Mouse (Mus musculus) frontal cortex, postnatal 14 days (tissue): ENCODE data around the gene Gramd1b.

ENCODE experiments used
- DNase-seq, 2 experiments: peaks; one replicate each; pipeline ENCODE4 v3.0.0; 2022; ENCODE audit warnings: low spot score in 2 of 2

Gramd1b gene

DNA sequence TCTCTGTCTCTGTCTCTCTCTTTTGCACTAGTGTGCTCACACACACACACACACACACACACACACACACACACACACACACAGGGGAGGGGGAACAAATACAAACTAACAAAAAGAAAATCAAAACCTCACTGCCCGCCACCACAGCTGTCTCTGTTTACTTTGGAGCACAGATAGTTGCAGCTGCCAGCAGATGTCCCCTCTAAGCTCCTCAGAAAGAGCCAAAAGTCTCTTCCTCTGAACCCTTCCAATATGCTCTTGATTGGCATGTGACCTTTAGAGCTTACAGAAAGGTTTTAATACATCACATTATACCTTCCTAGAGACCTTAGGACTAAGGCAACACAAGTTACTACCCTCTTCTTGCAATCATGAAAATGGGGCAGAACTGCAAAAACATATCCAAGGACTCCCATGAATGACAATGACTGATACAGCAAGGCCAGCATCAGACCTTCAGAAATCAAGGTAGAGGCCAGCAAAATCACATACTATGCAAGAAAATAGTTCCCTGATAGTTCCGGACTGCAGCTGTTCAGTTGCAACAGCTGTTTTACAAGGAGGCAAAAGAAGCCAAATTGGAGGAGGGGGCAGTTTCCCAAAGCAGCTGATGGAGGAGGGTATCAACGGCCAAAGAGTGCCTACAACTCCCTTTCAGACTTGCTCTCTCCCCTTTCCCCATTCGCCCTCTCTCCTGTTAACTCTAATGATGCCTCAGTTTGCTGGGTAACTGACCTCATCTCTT lies 72.5 kb downstream of the Gramd1b start:
- no peak for DNase-seq

DNA sequence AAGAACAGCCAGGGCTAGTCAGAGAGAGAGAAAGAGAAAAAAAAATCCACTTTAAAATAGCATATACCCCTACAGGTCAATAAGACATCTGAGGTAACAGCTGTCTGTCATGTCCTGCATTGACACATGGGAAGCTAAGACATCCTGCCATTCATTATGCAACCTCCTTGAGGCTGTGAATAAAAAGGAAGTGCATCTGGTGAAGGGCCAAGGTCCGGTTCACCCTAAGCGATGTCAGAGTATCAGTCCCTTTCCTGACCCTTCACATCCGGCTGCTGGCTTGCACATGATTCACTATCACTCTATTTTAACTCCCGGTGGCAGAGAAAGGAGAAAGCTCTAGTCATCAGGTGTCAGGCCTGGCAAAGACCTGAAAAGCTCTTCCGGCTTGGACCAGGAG lies 73.7 kb downstream of the Gramd1b start:
- DNase-seq, result no peak

GRCm38 (mm10) chr9:40456191-40456590 lies 75.0 kb downstream of the Gramd1b start:
- DNase-seq, result no peak

GRCm38 (mm10) chr9:40455336-40456185 lies 75.6 kb downstream of the Gramd1b start:
- peak; percentile 24 to 33 for DNase-seq

GRCm38 (mm10) chr9:40455020-40455335 lies 76.2 kb downstream of the Gramd1b start:
- no peak for DNase-seq

DNA sequence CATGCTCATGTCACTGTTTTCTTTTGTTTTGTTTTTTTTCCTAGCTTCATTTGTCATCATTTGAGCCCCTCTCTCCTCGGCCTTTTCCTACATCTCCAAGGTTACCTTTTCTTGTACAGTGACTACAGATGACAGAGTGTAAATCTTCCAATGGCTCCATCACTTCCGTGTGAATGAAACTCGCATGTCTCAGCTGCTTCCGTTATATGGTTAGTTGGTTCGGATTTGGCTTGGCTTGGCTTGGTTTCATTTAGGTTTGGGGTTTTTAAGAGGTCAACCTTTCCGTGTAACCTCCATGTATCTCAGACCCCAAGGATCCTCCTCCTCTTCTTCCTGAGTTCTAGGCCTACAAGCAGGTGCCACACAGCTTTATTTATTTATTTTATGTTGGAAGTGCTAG lies 77.3 kb downstream of the Gramd1b start:
- no peak for DNase-seq

DNA sequence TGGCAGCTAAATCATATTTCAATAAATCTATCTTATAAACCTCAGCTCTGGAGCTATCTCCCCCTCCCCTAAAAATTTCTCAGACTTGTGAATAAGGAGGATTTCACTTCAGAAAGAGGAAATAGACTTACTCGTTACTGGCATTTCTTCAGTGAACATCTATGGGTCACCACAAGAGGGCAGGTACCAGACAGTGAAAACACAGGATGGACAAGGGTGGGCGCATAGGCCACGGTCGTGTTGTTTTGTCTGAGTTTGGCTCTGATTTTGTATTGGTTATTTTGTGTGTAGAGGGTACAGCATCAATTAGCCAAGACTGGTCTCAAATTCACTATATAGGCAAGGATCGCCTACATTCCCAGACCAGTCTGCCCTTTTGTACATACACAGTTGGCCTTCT lies 79.0 kb downstream of the Gramd1b start:
- DNase-seq, result no peak

GRCm38 (mm10) chr9:40450776-40451175 lies 80.4 kb downstream of the Gramd1b start:
- no peak for DNase-seq

DNA sequence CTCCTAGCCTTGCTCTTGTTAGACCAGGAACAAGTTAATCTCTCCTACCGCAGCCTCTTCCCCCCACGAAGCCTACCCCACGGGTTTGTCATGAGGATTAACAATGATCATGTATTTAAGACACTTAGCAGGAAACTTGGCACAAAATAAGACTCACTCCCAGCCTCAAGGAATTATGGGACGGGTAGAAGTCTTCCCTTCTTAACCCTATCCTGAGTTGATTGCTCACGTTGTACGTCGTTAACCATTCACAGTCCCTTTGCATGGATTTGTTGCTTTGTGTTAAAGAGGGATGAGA lies 80.8 kb downstream of the Gramd1b start:
- no peak for DNase-seq

DNA sequence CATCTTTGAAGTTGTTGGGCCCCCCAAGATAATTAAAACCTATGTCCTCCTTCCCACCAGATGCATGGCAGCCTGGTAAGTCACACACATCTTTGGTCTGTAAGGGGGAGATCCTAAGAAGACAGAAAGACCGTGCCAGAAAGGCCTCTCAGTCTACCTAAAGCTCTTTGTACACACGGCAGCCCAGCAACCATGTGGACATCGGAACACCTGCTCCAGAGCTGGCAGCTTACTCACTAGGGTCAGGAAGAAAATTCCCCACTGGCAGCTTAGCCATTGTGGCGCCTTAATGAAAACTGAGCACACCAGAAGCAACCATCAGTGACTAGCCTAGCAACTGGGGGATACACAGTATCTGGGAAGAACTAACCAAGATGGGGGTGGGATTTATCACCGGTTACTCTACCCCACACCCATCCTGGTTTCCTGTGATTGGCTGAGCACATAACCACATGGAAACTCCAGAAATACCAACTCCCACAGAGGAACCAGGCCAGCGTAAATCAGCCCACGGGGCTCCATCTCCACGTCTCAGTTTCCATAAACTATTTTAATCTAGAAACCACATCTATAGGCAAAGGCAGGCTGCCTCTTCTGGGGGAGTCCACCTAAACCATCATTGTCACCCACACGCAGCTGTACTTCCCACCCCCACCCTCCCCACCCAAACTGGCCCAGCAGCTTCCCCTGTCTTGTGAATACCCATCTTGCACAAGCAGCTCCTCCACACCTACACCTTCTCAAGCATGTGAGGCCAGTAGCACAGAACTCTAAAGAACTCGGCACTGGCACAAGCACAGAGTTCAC lies 81.4 kb downstream of the Gramd1b start:
- DNase-seq, result peak in 1 of 2 experiments; percentile 28

GRCm38 (mm10) chr9:40448646-40449243 lies 82.4 kb downstream of the Gramd1b start:
- no peak for DNase-seq

- DNase-seq, result no peak
Observed at GRCm38 (mm10) chr9:40447265-40447664, 83.9 kb downstream of the Gramd1b start.

DNA sequence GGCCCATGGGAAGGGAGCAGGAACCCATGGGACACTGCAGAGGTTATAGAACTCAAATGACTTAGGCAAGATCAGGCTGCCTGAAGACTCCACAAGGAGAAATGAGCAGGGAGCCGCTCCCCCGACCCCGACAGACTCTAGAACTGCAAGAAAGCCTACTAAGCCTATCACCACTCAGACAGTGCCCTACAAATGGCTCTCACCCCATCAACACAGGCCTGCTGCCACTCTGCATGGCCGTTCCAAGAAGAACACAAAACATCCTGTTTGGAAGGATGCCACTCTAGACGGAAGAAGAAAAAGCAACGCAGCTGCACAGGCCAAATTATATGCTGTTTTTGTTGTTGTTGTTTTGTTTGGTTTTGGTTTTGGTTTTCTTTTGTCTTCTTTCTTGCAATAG lies 86.2 kb downstream of the Gramd1b start:
- DNase-seq, result no peak

DNA sequence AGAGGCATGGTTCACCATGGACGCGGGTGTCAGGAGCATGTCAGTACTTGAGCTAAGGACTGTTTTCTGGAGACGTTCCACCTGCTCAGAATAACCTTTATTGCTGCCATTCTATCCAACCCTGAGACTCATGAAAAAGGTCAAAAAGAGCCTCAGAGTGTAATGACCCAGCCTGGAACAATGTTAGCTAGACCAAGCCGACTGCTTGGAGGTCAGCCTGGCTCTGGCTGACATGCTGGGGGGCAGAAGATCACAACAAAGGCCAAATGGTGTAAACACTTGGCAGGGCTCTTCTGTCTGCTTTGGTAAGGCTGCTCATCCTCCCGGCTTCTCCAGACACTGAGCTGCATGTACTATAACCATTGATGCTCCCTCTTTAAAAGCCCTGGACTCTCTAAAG lies 88.4 kb downstream of the Gramd1b start:
- no peak for DNase-seq

- no peak for DNase-seq
Observed at GRCm38 (mm10) chr9:40439973-40440687, 91.1 kb downstream of the Gramd1b start.

GRCm38 (mm10) chr9:40438731-40439526 lies 92.3 kb downstream of the Gramd1b start:
- no peak for DNase-seq

- DNase-seq, result no peak
Observed at GRCm38 (mm10) chr9:40437891-40438290, 93.3 kb downstream of the Gramd1b start.

GRCm38 (mm10) chr9:40433286-40433685 lies 97.9 kb downstream of the Gramd1b start:
- no peak for DNase-seq

GRCm38 (mm10) chr9:40430969-40431368 lies 100.2 kb downstream of the Gramd1b start:
- DNase-seq, result no peak

- no peak for DNase-seq
Observed at GRCm38 (mm10) chr9:40427663-40428062, 103.5 kb downstream of the Gramd1b start.
